Mouse (Mus musculus) urinary bladder, postnatal 36 days (tissue): ENCODE data around the gene Hoxb6.

Experiments used
- DNase-seq, 2 experiments: peaks; one replicate each; pipeline ENCODE4 v3.0.0; 2022; ENCODE audit warnings: low spot score in 2 of 2, mixed read lengths in 1 of 2

Hoxb6 gene

GRCm38 (mm10) chr11:96285771-96286738 is 6.2 kb upstream of the Hoxb6 start, which contains the start of gene Hoxb7:
Gene Hoxb7, plus strand, starts transcription at chr11:96286623.
- DNase-seq: peak in 1 of 2 experiments; percentile 70

DNA sequence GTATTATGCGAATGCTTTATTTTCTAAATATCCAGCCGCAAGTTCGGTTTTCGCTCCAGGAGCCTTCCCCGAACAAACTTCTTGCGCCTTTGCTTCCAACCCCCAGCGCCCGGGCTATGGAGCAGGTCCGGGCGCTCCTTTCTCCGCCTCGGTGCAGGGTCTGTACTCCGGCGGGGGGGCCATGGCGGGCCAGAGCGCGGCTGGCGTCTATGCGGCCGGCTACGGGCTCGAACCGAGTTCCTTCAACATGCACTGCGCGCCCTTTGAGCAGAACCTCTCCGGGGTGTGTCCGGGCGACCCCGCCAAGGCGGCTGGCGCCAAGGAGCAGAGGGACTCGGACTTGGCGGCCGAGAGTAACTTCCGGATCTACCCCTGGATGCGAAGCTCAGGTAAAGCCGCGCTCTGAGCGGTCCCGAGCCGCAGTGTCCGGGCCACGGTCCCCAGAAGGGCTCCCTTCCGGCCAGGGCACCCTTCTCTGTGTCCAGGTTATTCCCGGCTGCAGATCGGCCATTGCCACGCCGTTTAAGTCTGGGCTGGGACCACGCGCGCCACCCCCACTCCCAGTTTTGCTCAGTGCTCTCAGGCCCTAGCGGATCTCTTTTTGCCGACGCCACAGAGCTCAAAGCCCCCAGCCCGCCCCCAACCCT is 5.4 kb upstream of the Hoxb6 start:
- DNase-seq: no peak

GRCm38 (mm10) chr11:96287411-96287810 is 4.9 kb upstream of the Hoxb6 start:
- DNase-seq: no peak

DNA sequence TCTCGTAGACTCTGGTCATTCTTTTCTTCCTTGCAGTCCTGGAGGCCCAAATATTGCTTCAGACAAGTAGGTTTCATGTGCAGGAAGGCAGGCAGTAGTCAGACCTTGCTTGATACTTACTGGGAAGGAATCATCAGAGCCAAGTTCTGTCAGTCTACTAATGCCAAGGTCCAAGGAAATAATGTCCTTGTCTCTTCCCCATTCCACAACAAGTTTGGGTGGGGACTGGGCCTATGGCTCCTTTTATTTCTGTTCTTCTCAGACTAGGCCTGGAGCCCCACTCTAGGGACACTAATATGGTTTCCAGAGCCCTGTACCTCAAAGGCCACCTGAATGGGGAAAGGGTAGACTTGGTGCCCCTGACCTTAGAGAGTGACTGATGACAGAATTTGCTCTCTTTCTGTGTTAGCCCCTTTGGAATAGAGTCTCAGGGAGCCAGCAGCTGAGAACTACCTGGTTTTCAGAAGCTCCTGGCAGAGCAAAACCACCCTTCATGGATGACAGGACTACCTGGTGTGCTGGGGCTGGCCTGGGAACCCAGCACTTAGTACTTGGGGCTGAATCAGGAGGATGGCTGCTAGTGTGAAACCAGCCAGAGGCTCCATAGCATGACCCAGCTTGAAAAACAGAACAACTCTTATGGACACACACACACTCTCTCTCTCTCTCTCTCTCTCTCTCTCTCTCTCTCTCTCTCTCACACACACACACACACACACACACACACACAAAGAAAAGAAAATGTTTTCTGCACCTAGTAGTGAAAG is 3.6 kb upstream of the Hoxb6 start:
- no peak for DNase-seq

DNA sequence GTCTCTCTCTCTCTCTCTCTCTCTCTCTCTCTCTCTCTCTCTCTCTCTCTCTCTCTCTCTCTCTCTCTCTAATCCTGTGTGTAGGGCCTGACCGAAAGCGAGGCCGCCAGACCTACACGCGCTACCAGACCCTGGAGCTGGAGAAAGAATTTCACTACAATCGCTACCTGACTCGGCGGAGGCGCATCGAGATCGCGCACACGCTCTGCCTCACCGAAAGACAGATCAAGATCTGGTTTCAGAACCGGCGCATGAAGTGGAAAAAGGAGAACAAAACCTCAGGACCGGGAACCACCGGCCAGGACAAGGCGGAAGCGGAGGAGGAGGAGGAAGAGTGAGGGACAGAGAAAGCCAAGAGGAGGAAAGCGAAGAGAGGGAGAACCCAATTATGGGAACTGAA is 3.0 kb upstream of the Hoxb6 start:
- DNase-seq: no peak

GRCm38 (mm10) chr11:96289837-96290236 is 2.4 kb upstream of the Hoxb6 start:
- DNase-seq: no peak

- DNase-seq: no peak
Observed at GRCm38 (mm10) chr11:96290705-96291355, 1.4 kb upstream of the Hoxb6 start.

GRCm38 (mm10) chr11:96292565-96293301 is 457 bp downstream of the Hoxb6 start:
- no peak for DNase-seq

- DNase-seq: no peak
Observed at GRCm38 (mm10) chr11:96293302-96293921, 1.1 kb downstream of the Hoxb6 start.

GRCm38 (mm10) chr11:96294245-96295091 is 2.2 kb downstream of the Hoxb6 start:
- DNase-seq: peak in 1 of 2 experiments; percentile 82

DNA sequence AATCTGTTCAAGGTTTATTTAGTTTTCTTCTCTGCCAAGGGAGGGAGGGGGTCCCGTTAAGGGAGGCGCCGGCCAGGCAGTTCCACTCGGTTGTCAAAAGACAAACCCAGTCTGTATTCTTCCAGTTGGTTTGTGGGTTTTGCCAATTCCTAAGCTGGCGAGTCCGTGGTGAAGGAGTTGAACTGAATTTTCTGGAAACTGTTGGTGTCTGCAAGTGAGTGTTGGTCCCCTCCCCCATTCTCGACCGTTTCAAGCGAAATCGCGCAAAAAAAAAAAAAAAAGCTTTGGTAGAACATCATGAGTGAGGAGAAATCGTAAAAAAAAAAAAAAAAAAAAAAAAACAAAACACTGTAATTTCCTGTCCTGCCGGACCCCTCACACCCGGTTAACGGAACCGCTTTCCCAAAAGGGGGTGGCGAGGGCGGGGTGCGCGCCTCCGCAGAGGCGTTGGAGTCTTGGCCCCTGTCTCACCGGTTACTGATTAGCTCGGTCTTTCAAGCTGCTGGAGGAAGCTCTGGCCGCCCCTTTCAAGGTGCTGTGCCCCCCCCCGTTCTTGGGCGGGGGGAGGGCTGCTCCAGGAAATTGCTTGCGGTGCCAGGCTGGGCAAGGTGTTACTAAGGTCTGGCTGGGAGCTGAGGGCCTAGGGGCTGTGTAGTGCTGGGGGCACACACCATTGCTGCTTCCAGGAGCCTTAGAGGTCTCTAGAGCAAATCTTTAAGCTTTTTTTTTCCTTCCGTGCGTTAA is 3.0 kb downstream of the Hoxb6 start:
- no peak for DNase-seq

GRCm38 (mm10) chr11:96296997-96297396 is 4.7 kb downstream of the Hoxb6 start:
- DNase-seq: no peak

- no peak for DNase-seq
Observed at GRCm38 (mm10) chr11:96297428-96297827, 5.2 kb downstream of the Hoxb6 start.

GRCm38 (mm10) chr11:96297968-96298635 is 5.8 kb downstream of the Hoxb6 start:
- DNase-seq: no peak

GRCm38 (mm10) chr11:96298895-96299667 is 6.8 kb downstream of the Hoxb6 start:
- no peak for DNase-seq

GRCm38 (mm10) chr11:96299781-96300180 is 7.5 kb downstream of the Hoxb6 start:
- DNase-seq: no peak

DNA sequence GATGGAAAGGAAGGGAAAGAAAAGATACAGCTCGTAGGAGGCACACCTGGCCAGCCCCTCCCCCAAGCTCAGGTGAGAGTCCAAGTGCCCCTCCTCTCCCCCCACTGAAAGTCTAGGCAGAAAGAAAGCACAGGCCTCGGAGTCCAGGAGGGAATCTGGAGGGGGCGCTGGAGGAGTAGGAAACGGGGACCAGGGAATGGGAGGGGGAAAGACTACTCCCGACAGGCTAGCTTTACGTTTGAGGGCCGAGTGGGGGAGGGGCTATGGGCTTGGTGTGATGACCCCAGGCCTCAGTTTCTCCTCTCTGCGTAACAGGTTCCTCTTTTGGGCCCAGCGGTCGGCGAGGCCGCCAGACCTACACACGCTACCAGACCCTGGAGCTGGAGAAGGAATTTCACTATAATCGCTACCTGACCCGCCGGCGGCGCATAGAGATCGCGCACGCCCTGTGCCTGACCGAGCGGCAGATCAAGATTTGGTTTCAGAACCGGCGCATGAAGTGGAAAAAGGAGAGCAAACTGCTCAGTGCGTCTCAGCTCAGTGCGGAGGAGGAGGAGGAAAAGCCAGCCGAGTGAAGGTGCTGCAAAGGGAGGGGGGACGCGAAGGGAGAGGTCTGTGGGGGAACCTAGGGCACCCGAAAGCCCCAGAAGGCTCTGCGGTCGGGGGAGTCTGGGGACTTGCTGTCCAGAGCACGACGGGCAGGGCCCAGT is 8.2 kb downstream of the Hoxb6 start:
- DNase-seq: no peak
